Mouse (Mus musculus): ENCODE results near the gene Xndc1.

DNA sequence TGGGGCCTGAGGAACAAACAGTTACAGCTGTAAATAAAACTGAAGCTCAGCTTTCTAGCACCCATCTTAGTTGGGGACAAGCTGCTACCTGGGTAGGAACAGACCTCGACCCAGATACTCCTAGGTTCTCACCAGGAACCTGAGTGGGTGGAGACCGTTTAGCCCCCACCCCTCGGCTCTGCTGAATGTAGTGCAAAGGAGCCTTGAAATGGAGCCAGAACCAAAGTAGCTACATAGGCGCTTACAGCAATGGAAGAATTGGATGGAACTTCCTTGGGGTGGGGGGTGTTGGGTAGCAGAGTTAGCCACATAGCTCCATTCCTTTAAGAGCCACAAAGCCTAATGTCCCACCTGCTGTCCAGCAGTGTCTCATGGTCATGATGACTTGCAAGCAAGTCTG lies 48.4 kb upstream of the Xndc1 start:
- TF ChIP-seq CTCF (IDR thresholded peaks at IDR 0.05; ENCODE audit: low read depth) = no peak
- no peak for TF ChIP-seq EP300 (optimal IDR thresholded peaks at IDR 0.05)
